Mouse (Mus musculus) CD4-positive, CD25-positive, alpha-beta regulatory T cell, adult 2 months (primary cell): Measurements from ENCODE around the gene Rnf157.
"Not testable (repeated sequence)": the region's sequence is repeated elsewhere in the genome, so short reads cannot be mapped to it uniquely, and the experiment has no call there.

Experiments
- DNase-seq: peaks from one replicate; pipeline ENCODE4 v3.0.0-alpha.2; 2012; ENCODE audit warnings: low read depth, low spot score

Rnf157 gene

DNA sequence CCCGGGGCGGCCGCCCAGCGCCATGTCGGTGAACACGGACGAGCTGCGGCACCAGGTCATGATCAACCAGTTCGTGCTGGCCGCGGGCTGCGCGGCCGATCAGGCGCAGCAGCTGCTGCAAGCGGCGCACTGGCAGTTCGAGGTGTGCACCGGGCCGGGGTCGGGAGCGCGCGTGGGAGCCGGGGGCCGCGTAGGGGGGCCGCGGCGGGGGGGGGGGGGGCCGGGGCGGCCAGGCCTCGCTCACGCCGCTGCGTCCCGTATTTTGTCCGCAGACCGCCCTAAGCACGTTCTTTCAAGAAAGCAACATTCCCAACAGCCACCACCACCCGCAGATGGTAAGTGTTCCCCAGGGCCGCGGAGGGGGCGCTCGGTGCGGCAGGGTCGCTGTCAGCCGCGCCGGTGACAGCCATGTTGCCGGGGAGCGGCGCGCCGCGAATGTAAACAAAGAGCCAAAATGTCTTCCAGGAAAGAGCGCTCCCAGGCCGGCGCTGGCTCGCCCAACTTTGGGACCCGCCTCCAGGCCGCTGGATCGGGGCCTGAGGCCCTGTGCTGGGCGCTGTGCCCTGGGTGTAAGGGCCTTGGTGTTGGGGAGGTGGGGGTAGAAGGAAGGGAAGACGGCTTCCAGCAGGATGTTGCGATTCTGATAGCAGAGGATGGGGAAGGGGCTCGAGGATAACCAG, 21.6 kb upstream of the Rnf157 start:
- DNase-seq = peak; percentile 75

DNA sequence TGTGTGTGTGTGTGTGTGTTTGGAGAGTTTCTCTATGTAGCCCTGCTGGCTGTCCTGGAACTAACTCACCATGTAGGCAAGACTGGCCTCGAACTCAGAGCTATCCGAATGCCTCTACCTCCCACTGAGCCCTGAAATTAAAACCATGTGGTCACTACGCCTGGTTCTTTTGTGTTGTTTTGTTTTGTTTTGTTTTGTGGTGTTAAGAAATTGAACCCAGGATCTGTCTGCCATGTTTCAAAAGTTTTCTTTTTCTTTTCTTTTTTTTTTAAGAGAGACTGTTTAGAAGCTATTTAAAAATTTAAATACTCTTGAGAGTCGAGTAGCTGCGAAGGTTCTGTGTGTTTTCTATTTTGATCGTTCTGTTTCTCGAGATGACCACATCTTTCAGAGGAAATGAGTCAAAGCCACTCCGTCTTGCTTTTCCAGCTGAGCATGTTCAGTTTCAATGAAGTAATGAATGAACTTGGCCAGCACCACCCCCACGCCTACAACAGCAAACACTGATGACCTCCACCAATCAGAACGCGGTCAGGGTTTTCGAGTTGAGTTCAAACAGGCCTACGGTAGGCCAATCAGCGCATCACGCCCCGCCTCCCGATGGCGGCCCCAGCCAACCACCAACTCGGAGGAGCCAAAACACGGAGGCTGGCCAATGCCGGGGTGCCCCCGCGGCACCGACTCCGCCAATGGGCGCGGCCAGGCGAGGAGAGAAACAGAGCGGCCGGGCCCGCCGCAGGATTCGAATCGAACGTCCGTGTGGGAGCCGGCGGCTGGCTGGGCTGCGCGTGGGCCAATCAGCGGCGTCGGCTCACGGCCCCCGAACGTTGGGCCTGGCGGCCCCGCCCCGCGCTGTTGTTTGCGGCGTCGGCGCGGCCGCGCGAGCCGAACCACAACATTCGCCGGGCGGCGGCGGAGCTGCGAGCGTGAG, 20.8 kb upstream of the Rnf157 start, which contains the start of gene Ubald2:
Gene Ubald2, plus strand, starts transcription at position 739 of the 931 bp plus-strand sequence.
- peak; percentile 100 for DNase-seq

DNA sequence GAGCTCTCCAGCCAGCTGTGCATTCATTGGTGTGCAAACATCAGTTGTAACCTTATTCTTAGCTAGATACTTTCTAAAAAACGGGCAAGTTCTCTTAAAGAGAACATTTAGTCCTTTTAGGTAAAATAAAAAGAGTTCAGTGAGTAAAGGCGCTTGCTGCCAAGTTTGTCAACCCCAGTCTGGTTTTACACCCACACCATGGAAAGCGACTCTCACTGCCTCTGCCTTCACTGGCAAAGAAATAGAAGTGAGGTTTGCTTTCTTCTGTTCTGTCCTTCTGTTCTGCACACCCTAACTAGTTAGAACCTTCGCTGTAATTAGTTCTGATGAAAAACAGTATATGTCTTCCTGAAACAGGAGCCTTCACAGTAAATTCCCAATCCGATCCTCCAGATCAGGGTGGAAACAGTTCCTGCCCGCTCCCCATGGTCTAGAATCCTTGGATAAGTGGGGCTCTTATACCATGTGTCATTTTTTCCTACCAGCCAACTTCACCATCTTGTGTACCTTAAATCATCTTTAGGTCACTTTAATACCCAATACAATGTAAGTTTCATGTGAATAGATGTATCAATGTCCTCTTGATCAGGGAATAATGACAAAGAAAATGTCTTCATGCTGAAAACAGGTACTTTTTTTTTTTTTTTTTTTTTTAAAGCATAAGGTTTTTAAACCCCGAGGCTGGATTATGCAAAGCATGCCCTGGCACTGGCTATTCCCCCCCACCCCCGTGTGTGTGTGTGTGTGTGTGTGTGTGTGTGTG, 19.9 kb upstream of the Rnf157 start:
- DNase-seq = no peak

DNA sequence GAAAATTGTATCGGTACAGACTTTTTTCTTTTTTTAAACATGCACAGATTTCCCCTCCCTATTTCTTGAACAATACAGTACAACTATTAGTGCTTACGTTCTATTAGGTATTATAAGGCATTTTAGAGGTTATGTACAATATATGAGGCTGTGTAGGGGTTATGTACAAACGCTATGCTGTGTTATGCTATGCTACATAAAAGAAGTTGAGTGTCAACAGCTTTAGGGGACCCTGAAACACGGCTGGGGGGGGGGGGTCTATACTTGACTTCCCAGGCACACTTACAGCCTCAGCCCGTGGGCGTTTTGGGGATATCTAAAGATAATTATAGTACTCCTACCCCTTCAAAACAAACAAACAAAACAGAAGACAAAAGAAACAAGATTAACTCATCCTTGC, 19.3 kb upstream of the Rnf157 start:
- no peak for DNase-seq

DNA sequence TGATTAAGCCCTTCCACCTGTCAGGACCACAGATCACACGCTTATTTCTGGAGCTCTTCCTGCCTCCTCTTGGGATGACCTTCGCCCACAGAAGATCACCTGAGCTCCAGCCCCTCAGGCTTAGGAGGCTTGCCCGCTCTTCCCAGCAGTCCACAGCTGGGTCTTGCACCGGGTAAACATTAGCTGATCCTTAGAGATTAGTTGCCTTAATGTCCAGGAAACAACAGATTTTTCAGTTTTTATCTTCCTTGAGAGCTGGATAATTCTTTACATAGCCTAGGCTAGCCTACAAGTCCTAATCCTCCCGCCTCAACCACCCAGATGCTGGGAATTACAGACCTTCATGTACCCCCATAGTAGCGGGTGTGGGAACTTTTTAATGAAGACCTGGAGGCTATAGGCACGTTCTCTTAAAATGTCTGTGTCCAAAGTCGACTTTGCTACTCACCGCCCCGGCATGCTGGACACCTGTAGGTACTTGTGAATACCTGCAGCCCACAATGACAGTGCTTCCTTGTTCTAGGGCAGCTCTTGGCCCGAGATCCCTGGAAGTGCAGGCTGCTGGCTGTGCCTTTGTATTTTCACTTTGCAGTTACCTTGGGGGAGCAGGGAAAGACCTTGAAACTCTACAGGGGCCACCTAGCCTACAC, 18.7 kb upstream of the Rnf157 start:
- no peak for DNase-seq

DNA sequence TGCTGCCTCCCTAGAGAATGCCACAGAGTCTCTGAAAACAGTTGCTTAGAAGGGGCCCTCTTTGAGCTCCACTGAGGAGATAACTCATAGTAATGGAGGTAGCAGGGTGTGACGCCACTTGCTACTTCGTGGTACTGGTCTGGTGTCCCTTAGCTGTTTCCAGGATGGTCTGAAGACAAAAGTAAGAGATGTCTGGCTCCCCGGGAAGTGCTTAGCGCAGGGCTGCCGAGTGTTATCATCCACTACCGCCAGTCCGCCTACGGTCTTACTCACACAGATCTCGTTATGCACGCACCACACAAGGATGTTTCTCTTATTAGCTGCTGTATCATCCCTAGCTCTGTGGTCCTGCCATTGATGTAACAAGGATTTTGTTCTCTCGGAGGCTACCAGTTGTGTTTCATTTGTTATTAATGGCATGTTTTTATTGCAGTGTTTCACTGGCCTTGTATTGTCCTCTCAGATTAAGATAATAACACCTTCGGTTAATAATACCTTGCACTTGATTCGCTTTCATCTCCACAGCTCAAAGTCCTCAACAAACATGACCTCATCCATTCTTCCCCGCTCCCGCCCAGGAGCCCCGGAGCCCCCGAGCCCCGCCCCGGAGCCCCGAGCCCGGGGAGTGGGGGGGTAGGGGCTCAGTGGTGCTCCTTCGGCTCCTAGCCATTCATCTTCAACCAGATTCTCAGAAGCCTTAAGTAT, 18.0 kb upstream of the Rnf157 start:
- DNase-seq = peak; percentile 39

DNA sequence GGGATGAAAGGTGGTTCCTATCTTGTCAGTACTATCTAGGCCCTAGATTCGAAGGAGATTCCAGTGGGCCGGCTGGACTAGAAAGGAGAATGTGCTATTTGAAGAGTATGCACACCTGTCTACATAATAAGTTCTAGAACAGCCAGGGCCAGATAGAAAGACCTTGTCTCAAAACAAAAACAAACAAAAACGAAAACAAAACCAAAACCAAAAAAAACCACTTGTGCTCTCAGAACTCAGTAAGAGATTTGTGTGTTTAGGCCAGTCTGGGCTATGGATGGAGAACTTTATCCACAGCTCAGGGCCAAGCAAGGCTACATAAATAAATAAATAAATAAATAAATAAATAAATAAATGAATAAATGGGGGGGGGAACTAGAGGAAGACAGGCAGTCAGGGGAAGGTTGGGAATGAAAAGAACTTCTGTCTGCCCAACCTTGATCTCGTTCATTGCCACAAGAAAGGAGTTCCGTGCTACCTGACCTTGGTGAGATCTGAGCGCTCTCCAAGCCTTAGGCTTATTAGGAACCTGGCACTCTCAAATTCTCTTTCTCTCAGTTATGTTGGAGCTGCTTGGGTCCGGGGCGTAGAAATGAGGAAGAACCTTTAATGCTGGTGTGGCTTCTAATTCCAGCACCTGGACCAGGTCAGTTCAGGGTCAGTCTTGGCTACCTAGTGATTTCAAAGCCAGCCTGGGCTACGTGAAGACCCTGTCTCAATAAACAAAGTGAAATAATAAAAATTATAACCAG, 17.2 kb upstream of the Rnf157 start:
- no peak for DNase-seq

DNA sequence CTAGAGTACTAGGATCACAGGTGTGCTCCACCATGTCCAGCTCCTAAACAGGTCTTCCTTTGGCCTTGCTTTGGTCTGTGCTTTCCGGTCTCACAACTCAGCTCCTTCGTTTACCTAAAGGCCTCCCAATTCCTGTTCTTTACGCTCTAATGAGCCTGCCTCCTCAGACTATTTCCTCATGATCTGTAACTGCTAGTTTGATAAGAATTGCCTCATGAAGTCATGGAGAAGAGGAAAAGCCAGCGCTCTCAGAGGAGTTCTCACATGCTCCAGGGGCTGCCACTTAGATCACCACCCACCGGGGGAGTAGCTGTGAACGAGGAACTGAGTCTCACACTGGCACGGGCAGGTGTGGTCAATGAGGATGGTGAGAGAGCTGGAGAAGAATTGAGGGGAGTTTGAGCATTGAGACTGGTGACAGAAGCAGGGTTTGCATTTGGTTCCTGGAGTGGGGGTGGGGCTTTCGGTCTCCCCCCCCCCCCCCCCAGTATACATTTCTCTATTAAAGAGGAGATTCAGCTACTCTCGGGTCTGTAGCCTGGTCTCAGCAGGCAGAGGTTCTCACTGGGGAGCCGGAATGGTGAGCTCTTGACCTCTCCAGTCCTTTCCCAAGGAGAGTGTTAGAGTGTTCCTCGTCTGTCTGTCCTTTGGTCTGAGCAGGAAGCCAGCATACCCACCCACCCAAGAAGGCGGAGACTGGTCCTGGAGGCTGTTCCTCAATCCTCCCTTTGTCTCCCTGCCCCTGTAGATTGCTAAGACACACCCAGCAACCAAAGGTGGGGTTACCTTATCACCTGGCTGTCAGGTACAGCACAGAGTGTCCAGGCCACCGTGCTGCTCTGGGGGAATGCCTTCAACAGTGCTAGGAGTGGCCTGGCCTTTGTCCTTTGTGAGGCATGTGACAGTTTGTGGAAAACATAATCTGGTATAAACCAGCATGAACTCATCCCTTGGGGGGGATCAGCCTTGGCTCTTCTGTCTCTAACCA, 16.3 kb upstream of the Rnf157 start:
- no peak for DNase-seq

DNA sequence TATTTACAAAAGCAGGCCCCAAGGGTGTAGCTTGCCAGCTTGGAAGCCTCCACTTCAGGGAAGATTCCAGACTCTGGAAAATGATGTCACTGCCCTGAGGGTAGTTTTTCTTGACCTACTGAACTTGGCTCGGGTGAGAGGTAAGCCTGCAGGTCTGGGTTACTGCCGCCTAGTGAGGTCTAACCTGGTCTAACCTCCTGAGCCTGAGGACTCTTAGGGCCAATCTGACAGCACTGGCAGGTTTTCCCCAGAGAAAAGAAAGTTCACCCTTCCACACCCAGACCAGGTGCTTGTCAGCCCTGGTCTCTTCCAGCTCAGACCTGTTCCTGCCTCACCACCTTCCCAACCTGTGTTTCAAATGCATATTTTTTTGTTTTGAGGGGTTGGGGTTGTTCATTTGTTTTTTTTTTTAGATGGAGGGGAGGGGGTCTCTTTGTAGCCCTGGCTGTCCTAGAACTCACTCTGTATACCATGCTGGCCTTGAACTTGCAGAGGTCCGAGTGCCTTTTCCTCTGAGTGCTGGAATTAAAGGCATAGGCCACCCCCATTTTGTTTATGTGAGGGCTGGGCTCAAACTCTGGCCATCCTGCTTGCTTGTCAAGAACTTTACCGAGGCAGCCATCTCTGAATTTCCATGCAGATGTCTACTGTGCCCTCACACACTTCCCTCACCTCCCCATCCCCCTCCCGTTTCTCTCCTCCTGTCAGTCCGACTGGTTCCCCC, 14.2 kb upstream of the Rnf157 start:
- DNase-seq = no peak

DNA sequence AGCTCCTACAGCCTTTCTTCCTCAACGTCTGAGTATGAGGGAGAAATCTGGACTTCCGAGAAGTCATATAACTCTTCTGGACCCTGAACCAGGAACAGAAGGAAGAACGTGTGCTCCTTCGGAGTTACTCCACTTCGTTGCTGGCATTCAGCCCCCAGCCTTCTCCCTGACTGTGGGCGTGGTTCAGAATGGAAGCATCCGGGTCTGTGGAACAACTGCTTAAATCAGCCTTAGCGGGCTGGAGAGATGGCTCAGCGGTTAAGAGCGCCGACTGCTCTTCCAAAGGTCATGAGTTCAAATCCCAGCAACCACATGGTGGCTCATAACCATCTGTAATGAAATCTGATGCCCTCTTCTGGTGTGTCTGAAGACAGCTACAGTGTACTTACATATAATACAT, 13.5 kb upstream of the Rnf157 start:
- not testable (repeated sequence) for DNase-seq

DNA sequence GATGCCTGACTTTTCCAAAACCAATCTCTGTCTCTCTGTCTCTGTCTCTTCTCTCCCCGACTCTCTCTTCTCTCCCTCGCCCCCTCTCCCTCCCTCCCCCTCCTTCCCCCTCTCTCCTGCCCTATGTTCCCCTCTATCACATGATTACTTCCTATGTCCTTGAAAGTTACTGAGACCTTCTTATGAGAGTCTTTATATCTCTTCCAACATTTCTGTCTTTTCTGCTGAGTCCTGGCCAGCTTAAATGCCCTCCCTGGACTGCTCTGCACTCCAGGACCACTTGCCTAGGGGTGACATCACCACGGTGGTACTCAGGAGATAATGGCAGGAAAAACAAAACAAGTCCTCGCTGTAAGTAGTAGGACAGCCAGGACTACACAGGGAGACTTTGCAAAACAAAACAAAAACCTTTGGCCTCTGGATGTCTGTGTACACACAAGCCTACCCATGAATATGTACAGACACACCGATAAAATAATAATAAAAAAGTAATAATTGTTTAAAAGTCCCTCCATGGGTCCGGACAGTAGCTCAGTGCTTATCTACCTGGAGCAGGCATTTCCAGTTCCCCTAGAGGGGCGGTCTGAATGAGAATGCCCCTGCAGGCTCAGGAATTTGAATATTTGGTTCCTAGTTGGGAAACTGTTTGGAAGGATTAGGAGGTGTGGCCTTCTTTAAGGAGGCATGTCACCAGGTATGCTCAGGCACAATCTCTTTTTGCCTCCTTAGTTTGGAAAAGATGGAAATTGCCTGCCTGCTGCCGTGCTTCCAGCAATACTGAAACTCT, 12.0 kb upstream of the Rnf157 start:
- DNase-seq = no peak

DNA sequence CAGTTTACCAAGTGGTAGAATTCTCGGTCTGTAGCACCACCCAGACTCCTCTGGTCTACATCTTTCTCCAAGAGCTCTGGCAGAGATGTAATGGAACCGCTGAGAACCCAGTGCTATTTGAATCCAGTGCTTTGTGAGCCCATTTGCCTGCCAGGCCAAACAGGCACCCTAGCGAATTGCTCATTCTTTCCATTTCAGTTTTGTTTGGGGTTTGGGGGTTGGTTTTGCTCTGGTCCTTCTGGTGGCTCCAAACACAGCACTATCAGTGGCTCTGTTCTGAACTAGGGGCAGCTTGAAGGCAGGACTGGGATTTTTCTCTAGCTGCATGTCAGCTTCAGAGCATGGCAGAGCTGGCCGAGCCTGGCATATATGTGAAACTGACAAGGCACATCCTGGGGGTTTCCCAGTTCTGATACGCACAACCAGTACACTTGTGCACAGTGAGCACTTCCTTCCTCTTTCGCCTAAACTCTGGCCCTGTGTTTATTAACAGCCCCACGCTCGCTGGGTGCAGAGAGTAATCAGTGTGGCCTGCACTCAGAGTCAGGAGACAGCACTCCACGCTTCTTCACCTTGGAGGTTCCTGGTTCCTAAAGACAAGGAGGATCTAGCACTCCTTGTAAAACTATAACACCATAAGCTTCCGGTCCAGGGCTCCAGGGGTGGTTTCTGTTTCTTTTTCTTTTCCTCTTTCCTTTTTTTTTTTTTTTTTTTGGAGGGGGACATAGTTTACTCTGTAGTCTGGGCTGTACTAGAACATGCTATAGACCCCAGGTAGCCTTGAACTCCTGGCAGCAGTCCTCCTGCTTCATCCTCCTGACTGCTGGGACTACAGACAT, 11.2 kb upstream of the Rnf157 start:
- DNase-seq = peak; percentile 88

DNA sequence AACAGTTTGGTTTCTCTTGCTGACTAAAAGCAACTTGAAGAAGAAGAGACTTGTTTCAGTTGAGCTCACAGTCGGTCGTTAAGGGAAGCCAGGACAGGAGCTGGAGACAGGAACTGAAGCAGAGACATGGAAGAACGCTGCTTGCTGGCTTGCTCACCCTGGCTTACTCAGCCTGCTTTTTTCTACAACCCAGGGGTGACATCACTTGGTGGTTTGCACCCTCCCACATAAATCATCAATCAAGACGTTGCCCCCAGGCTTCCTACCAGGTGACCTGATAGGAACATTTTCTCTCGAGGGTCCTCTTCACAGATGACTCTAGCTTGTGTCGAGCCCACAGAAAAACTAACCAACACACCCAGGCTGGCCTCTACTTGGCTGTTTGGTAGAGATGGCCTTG, 10.4 kb upstream of the Rnf157 start:
- peak; percentile 52 for DNase-seq

DNA sequence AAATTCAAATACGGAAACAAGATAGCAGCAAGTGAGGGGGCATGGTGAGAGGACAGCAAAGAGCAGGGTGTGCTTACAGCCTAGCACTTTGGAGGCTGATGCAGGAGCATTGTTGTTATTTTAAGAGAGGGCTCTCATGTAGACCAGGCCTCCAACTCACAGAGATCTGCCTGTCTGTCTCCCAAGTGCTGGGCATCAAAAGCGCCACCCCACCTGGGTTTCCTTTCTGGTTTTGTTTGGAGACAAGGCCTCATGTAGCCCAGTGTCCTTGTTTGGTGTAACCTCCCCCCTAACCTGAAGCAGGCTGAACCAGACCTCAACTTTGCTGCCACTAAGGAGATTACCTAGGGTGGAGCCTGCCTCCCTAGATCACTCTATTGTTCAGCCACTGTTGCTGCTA, 9.7 kb upstream of the Rnf157 start:
- DNase-seq = no peak

DNA sequence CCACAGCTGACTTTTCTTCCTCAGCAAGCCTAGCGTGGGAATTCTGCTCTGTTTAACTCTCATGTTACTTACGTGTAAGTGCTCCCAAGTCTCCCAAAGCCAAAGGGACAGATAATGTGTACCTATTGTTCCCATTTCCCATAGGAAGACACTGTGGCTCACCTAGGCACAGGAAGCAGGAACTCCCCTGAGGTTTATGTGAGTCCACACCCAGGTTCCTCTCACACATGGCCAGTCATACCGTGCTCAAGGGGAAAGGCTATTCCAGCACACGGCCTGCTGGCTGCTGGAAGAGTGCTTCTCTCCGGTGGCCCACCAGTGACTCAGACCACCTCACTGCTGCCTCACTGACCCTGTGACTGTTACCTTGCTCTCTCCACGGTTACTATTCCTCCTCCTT, 8.3 kb upstream of the Rnf157 start:
- no peak for DNase-seq

DNA sequence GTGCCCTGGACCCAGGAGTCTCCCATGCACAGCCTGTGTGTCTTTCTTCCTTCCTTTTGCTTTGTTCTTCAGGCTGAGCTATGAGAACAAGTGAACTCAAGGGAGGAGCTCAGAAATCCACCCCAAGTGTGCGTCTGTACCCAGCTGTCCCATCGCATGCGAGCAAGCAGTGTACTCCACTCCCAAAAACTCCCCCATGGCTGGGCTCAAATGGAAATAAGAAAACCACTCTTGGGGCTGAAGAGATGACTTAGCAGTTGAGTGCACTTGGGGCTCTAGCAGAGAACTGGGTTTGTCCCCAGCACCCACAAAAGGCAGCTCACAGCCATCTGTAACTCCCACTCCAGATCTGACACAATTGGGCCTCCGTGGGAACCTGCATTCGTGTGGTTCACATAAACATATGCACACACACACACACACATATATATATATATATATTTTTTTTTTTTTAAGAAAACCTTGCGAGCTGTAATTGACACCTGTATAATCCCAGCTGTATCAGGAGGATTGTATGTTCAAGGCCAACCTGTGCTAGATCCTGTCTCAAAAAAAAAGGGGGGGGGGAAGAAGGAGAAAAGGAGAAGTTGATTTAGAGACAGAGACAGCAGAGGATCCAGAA, 6.1 kb upstream of the Rnf157 start:
- DNase-seq = peak; percentile 52
